Mouse (Mus musculus) mesoderm, embryonic 11.5 days (tissue): ENCODE data around the gene Gm28051.

Experiments
- DNase-seq: peaks from one replicate; pipeline ENCODE4 v3.0.0-alpha.2; 2012; ENCODE audit warnings: low read depth, low spot score

Gm28051 gene

DNA sequence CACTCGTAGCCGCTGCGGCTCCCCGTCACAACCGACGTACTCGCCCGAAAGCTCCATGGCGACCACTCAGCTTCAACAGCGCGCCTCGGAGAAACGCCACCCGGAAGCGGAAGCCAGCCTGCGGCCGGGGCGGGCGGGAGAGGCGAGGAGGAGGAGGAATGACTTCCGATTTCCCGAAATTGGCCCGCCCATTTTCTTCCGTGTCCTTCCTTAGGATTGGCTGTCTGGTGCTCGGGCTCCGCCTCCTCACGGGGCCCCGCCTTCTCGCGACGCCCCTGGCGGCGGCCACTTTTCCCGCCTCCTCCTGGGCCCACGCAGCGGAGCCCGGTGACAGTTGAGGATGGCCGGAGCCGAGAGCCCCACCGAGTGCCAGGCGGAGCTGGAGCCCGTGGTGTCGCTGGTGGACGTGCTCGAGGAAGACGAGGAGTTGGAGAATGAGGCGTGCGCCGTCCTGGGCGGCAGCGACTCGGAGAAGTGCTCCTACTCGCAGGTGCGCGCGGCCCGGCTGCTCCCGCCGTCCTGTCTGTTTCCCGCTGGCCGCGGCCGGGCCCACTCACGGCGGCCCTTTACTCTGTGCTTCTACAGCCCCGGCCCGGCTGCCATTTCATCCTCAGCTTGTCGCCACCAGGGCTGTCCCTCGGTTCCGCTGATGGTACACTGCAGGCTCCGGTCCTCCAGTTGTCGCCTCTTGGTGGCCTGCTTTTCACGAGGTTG, at the start of gene Gm28051, which contains the start of the genes Gon7 and Ubr7:
TSS of gene Gm28051 (minus strand) at position 77 of the 714 bp plus-strand sequence.
TSS of gene Gon7 (minus strand) at position 115 of the 714 bp plus-strand sequence.
TSS of gene Ubr7 (plus strand) at position 279 of the 714 bp plus-strand sequence.
- DNase-seq = peak; percentile 98

DNA sequence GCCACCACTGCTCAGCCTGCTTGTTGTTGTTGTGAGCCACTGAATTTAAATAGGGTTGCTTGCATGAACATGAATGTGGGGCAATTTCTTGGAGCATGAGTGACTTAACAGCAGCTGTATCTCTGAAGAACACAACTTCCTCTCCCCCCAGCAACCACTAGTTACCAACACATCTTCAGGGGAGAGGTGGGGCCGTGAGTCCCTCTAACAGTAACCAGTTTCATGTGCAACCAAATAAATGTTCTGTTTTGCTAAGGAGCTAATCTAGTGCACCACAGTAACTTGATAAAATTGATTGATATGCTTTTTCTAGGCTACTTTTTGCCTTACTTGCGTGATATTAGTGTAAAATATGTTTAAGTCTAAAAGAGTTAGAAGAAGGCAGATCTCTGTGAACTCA, 42.0 kb upstream of the Gm28051 start:
- no peak for DNase-seq

DNA sequence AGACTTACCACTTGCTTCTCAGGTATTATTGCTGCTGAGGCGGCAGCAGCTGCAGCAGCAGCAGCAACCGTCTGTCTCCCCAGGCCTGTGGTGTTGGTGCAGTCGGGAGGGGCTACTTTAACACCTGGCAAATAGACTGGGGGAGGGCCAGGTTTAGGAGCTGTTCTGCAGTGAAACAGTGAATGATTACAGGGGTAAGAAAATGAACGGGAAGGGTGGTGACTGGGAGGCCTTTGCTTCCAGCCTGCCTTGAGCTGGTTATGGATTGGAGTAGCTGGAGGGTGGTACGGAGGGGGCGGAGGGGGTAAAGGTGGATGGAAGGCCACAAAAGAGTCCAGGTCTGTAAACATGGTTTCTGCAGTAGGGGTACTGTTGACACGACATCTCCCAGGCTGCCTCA, 30.4 kb upstream of the Gm28051 start:
- no peak for DNase-seq

DNA sequence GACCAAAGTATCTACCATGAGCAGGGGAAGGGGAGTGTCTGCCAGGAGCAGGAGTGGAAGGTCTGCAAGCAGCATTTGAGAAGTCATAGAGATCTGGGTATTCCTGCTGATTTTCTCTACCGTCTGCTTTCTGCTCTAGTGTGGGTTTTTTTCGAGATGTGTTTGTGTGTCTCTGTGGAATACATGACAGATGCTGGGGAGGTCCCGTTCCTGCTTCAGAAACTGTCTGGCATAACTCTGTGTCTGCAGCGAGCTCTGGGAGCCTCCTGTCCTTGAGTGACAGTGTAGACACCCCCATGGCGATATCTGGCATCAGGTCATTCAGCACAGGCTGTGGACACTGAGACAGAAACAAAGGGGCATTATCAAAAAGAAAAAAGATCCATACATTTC, 28.0 kb upstream of the Gm28051 start:
- no peak for DNase-seq

DNA sequence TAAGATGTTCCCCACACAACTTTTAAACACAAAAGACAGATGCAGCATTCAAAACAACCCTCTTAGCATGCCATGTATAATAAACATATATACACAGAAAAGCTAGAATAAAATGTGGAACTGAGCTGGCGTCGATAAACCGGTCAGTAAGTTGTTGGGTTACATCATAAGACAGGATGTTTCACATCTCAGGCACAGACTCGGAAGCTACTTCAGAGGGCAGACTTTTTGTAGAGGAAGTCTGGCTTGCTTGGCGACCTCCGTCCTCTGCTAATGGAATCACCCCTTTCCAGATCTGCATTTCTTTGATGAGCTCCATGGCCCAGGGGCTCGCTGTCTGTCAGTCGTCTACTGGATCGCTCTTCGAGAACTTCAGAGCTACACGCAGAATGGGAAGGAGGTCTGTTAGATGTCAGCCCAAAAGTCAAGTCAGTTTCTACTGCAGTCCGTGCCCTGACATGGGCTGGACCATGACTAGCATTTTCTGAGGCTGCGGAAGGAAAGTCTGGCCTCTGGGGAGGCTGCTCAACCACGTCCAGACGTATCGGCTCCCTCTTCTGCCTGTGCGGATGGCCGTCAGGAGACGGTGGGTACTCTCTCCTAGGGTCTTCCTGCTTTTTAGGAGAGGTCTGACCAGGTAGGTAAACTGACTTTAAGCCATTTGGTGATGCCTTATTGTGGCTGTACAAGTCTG, 27.5 kb upstream of the Gm28051 start:
- no peak for DNase-seq

DNA sequence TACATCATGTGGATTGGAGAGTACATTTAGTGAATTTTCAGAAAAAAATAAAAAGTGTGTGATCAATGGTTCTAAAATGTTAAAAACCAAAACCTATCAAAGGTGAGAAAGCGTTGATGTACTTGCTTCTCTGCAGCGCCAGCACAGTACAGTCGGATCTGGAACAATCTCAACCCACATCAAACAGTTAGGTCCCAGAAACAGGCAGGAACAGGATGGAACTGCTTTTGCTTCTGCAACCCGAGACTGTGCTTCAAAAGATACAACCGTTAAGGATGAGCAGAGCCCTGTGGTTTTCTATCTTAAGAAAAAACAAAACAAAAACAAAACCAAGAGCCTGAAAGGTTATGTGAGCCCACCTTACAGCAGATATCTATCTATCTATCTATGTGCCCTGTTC, 25.3 kb upstream of the Gm28051 start:
- no peak for DNase-seq

DNA sequence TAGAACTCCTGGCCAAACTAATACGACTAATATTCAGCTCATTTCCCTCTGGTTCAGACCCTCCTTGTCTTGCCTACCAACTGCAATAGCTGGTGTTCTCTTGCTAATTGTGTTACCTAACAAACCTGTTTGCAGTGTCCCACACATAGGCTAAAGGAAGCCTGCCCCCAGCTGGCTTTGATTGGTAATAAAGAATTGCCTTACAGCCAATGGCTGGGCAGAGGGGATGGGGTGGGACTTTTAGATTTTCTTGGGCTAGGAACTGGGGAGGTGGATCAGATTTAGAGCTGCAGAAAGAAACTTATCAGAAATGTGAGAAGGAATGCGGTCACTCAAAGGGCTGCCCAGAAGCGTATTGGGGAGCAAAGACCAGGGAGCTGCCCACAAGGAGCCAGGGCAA, 21.9 kb upstream of the Gm28051 start:
- no peak for DNase-seq

DNA sequence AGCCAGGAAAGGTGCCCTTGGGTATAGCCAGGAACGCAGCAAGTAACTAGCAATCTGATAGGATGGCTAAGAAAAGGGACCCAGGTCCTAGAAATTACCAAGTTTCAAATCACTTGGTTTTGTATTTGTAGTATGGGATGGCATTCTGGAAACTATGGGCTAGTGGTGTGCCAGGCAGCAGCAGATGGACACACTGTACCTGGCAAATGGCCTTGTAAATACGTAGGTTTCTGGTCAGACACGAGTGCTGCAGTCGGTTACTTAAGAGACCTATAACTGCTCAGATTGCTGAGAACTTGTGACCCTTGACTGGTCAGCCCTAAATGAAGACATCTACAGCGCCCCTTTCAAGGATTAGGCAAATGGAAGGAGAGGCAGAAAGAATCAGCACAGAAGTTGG, 20.6 kb upstream of the Gm28051 start:
- no peak for DNase-seq

DNA sequence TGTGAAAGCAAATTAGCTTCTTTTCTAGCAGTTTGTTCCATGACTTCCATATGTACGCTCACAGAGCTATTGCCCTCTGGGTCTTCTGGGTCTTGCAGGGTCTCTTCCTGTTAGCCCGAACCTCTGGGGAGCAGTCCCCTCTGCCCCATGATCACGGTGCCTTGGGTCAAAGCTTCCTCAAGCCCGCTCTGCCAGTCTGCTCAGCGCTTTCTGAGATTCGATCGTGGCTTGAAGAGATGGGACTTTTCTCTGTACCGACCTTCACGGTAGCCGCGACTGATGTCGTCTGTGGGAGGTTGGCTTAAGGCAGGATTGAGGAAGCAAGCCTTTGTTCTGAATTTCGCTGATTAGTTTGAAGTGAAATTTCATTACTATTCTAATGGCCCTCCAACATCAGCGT, 18.5 kb upstream of the Gm28051 start:
- DNase-seq = no peak

DNA sequence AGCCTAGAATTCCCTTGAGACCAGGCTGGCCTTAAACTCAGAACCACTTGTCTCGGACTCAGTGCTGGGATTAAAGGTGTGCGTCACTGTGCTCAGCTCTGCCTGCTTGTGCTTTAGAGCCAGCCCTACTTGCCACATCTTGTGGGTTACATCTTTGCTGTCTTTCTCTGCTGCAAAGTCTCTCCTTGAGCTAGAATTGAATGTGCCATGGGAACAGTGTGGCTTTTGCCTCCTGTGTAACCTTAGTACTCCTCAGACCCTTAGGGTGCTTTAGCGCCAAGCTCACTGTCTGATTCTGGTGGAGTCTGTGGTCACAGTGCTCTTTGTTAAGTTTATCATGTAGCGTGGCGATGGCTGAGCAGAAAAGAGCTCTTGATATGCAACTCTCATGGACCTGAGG, 15.1 kb upstream of the Gm28051 start:
- no peak for DNase-seq

DNA sequence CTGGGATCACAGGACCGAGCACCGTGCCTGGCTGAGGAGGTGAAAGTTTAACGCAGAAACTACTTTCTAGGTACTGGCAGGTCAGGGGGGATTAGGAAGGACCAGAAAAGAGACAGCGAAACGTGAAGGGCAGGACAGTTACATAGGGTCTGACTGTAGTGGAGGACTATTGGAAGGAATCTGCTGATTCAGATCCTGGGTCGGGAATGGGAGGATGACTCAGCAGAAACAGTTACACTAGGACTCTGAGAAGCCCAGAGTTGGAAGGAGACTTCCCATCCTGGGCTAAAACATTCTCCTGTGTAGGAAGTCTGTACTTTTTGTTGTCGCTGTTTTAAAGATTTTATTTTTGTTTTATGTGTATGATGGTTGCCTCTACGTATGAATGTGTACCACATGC, 14.0 kb upstream of the Gm28051 start:
- DNase-seq = no peak

DNA sequence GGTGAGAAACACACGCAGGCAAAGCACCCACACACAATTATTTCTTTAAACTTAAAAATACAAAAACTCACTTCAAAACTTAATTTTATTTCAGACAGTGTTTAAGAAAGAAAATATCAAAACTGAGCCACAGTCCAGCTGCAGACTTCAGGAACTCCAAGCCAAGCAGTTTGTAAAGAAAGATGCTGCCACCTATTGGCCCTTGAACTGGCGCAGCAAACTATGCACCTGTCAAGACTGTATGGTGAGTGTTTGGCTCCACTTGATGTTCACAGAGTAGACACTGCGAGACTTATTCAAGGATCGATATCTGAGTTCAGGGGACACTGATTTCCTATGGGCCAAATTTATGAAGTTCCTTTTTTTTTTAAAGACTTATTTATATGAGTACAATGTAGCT, 11.4 kb upstream of the Gm28051 start:
- no peak for DNase-seq

DNA sequence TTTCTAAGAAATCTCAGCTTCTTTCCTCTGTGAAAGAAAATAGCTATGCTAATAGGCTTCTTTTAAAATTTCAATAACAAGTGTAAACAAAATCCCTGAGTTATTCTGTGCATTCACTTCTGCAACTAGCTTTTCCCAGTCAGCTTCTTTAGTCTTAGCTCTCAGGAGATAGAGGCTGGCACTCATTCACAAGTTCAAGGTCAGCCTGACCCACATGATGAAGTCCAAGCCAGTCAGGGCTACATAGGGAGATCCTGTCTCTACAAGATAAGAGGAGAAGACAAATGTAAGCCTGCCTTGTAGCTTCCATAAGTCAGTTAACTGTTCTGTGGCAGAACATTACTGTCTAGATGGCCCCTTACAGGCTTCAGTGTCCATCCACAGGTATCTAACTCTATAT, 6.1 kb upstream of the Gm28051 start:
- no peak for DNase-seq

DNA sequence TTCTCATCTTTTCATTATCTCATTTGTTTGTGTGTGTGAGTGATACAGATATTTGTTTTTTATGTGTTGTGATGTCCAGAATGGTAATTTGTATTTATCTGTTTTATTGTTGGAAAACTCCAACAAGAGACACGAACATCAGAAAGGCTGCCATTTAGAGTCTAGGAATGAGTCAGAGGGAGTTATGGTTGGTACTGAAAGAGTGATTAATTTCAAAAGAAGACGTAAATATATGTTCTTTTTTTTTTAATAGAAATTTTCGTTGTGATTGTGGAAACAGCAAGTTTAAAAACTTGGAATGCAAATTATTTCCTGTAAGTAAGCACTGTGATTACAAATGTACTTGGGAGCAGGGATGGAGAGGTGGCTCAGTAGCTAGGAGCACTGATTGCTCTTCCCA, 4.1 kb upstream of the Gm28051 start:
- DNase-seq = no peak

DNA sequence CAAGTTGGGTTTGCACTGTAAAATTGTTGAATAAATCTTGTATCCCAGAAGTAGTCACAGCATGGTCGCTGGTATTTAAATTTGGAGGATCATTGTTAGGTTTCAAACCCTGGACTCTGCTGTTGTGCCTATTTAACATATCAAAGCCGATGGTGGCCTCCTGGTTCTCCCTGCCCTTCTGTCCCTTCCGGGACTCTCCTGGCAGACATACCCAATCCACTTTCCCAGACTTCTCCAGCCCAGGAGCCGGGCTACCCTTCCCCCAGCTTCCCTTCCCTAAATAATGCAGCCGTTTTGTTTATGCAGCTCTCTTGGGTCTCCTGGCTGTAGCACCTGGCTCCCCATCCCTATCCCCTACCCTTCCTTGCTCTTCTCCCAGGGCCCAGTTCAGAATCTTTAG, 1.4 kb upstream of the Gm28051 start:
- no peak for DNase-seq

DNA sequence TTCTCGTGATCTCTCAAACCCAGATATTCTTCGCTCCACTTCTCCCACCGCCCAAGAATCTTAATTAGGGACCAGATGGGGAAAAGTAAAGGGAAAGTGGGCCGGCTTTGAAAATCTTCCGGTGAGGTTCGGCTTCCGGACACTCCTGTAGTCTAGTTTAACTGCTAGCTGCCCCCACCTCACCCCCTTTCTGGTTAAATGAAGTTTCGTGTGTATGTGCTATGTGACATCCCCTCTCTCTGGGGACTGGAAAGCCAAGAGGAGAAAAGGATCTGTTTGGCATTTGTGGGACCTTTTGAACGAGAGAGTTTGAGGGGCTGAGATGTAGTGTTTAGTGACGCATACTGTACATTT, 815 bp upstream of the Gm28051 start, which contains the start of gene Gm20604:
TSS of gene Gm20604 (minus strand) at position 270 of the 354 bp plus-strand sequence.
- no peak for DNase-seq

DNA sequence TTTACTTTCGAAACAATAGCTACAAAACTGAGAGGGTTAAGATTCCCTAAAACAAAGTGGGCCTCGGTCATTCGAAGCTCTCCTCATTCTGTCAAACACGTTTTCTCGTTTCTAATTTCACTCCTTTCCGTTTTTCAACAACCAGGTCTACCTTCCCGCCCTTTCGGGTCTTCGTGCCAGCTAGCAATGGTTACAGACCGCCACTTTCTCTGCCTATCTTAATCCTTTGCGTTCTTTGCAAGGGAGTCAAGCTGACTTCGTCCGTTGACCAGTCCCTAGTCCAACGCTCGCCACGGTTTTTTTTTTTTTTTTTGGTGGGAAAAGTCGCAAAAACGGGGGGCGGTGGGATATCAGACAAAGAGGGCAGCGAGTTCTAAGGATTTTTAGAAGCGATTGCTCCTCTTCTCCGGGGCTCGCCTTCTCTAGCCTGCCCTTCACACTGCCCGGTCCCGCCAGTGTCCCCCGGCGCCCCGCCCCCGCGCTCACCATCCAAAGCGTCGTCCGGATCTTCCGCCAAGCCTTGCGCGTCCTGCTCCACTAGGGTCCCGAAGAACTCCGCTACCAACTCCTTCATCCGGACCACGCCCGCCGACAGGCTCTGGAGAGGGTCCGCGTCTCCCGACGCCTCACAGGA, 393 bp downstream of the Gm28051 start:
- no peak for DNase-seq

DNA sequence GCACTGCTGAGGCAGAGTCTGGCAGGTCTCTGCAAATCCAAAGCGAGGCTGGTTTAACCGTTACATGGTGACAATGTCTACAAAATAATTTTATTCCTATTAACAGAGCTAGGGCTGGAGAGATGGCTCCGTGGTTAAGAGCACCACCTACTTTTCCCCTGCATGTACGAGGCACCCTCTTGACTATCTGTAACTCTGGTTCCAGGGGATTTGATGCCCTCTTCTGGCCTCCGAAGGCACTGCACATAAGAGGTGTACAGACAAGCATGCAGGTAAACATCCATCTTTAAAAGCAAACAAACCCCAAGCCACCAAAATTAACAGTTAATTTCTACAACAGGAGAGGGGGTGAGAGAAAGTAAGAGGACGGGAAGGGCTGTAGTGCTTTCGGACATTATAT, 1.3 kb downstream of the Gm28051 start:
- no peak for DNase-seq

DNA sequence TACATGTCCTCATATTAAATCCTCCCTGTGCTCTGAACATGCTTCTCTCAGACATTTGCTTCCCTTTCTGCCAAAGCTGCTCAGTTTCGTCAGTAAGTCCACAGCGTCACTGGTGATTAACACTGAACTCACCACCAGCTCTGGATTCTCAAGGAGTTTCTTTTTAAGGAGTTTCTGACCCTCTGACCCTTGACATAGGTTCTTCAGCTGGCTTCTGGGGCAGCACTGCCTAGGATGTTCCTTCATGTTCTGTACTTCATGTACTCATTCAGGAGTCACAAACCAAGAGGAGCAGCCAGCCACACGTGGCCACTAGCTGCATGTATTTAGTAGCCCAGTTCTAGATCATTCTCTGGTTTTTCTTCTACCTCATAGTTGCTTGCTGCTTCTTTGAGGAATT, 9.3 kb downstream of the Gm28051 start:
- no peak for DNase-seq

DNA sequence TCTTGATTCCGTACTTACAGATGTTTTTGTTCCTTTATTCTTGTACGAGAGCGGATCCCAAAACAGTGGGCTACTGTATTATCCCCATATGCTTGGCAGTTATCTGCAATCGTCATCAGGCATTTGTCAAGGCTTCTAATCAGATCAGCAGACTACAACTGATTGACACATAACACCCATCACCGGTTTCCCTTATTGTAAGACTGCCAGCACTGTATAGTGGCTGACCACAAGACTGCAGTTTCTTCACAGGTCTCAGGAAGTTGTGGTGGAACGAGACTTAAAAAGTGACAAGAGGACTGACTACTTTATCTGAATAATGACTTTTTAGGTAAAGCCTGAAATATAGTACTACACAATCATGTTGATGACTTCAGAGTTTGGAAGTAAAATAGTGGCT, 12.7 kb downstream of the Gm28051 start:
- no peak for DNase-seq

DNA sequence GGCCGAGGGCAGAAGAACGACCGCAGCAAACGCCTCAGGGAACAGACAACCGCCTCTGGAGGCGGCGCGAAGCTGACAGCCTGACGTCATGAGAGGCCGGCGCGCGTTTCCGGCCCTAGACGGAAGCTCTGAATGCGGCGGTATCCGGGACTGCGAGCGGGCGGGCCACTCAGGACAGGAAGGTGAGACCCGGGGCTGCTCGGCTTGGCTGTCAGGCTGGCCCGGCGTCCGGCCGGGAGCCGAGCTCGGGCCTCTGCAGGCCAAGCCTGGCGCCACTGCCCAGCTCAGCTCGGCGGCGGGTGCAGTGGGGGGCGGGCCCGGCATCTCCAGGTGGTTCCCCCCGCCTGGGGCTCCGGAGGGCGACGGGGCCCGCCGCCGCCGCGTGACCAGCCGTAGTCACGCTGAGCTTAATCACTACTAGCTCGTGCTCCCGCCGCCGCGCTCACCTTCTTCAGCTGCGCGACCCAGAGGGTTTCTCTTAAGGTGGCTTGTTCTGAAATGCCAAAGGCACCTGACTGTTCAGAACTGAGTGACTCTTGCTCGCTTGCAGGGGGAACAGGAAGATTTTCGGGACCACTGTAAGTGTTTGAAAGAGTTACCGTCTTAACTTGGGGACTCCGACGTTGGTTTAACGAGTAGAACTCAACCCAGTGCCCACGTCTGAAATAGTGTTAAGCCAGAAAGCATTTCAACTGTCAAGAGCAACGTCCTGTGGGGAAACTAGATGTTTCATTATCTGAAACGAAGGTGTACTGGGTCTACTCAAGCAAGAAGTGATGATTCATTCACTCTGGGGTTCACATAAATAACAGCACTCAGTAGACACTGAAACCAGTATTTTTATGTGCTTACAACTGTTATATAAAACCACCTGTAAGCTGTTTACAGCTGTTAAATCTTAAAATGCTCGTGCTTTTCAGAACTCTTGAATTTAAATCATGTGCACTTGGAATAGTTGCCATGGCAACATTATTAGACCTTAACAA, 13.7 kb downstream of the Gm28051 start, which contains the start of the genes Moap1 and Tmem251:
TSS of gene Moap1 (minus strand) at position 73 of the 986 bp plus-strand sequence.
TSS of gene Tmem251 (plus strand) at position 174 of the 986 bp plus-strand sequence.
- peak; percentile 91 for DNase-seq
